Mouse (Mus musculus): ENCODE measurements around the gene Prc1. TPM values are rescaled to one million over a fixed set of nuclear protein-coding genes. Genes with fewer than 3 reads are reported as not detected.

Gene Prc1
- polyA plus RNA-seq, 1 experiment, result 33.7 TPM

- DNase-seq (ENCODE audit: low read depth, low spot score), result no peak
- WGBS, result 88% methylated on average over 16 of the region's 16 CpGs
These were observed 31.1 kb downstream of the Prc1 start for GRCm38 (mm10) chr7:80325292-80325868.

- DNase-seq (ENCODE audit: low read depth, low spot score), result no peak
- 95% methylated on average over 19 of the region's 19 CpGs for WGBS
These were observed 31.8 kb downstream of the Prc1 start for GRCm38 (mm10) chr7:80326076-80326475.

- 82% methylated on average over 8 of the region's 8 CpGs for WGBS
These were observed 36.0 kb downstream of the Prc1 start for GRCm38 (mm10) chr7:80330278-80330677.

GRCm38 (mm10) chr7:80331433-80331832 lies 37.2 kb downstream of the Prc1 start:
- WGBS, result 96% methylated on average over 19 of the region's 19 CpGs
- no peak for DNase-seq (ENCODE audit: low read depth, low spot score)

More at GRCm38 (mm10) chr7:80330278-80330677, 36.0 kb downstream of the Prc1 start:
- no peak for DNase-seq (ENCODE audit: low read depth, low spot score)

- peak; percentile 56 for DNase-seq (ENCODE audit: low read depth, low spot score)
- 47% methylated on average over 4 of the region's 4 CpGs for WGBS
These were observed 40.6 kb downstream of the Prc1 start for GRCm38 (mm10) chr7:80334848-80335247.

- DNase-seq (ENCODE audit: low read depth, low spot score), result no peak
- WGBS, result 89% methylated on average over 3 of the region's 3 CpGs
These were observed 42.7 kb downstream of the Prc1 start for GRCm38 (mm10) chr7:80336932-80337331.

GRCm38 (mm10) chr7:80339371-80339770 lies 45.1 kb downstream of the Prc1 start:
- no peak for DNase-seq (ENCODE audit: low read depth, low spot score)
- 4% methylated on average over 17 of the region's 17 CpGs for WGBS

GRCm38 (mm10) chr7:80339793-80340628 lies 45.8 kb downstream of the Prc1 start:
- under 1% methylated on average over 45 of the region's 45 CpGs for WGBS

GRCm38 (mm10) chr7:80340793-80341192 lies 46.5 kb downstream of the Prc1 start, which contains the start of gene Unc45a:
Gene Unc45a, minus strand, starts transcription at chr7:80341005.
- 2% methylated on average over 11 of the region's 11 CpGs for WGBS
- DNase-seq (ENCODE audit: low read depth, low spot score), result peak; percentile 48

More at GRCm38 (mm10) chr7:80339793-80340628, 45.8 kb downstream of the Prc1 start:
- peak; percentile 97 for DNase-seq (ENCODE audit: low read depth, low spot score)

GRCm38 (mm10) chr7:80341793-80342192 lies 47.5 kb downstream of the Prc1 start:
- no peak for DNase-seq (ENCODE audit: low read depth, low spot score)
- 85% methylated on average over 7 of the region's 7 CpGs for WGBS

GRCm38 (mm10) chr7:80342858-80343257 lies 48.6 kb downstream of the Prc1 start, which contains the start of gene Hddc3:
Gene Hddc3, plus strand, starts transcription at chr7:80343104.
- peak; percentile 92 for DNase-seq (ENCODE audit: low read depth, low spot score)
- WGBS, result under 1% methylated on average over 25 of the region's 25 CpGs

- 23% methylated on average over 19 of the region's 19 CpGs for WGBS
- DNase-seq (ENCODE audit: low read depth, low spot score), result no peak
These were observed 49.2 kb downstream of the Prc1 start for GRCm38 (mm10) chr7:80343270-80344018.

- 73% methylated on average over 9 of the region's 9 CpGs for WGBS
- no peak for DNase-seq (ENCODE audit: low read depth, low spot score)
These were observed 51.9 kb downstream of the Prc1 start for GRCm38 (mm10) chr7:80346173-80346572.

- DNase-seq (ENCODE audit: low read depth, low spot score), result no peak
- WGBS, result 84% methylated on average over 5 of the region's 5 CpGs
These were observed 52.6 kb downstream of the Prc1 start for GRCm38 (mm10) chr7:80346830-80347229.

GRCm38 (mm10) chr7:80347670-80348586 lies 53.7 kb downstream of the Prc1 start:
- no peak for DNase-seq (ENCODE audit: low read depth, low spot score)
- 63% methylated on average over 13 of the region's 13 CpGs for WGBS

- 73% methylated on average over 2 of the region's 2 CpGs for WGBS
- DNase-seq (ENCODE audit: low read depth, low spot score), result no peak
These were observed 56.6 kb downstream of the Prc1 start for GRCm38 (mm10) chr7:80350808-80351207.

GRCm38 (mm10) chr7:80352920-80353319 lies 58.7 kb downstream of the Prc1 start:
- 91% methylated on average over 8 of the region's 8 CpGs for WGBS

GRCm38 (mm10) chr7:80356351-80356750 lies 62.1 kb downstream of the Prc1 start:
- WGBS, result 86% methylated on average over 13 of the region's 13 CpGs
- no peak for DNase-seq (ENCODE audit: low read depth, low spot score)

More at GRCm38 (mm10) chr7:80352920-80353319, 58.7 kb downstream of the Prc1 start:
- DNase-seq (ENCODE audit: low read depth, low spot score), result no peak

- 67% methylated on average over 8 of the region's 8 CpGs for WGBS
- no peak for DNase-seq (ENCODE audit: low read depth, low spot score)
These were observed 62.9 kb downstream of the Prc1 start for GRCm38 (mm10) chr7:80357156-80357555.

Measured in large intestine, adult 2 months (tissue).